Mouse (Mus musculus): ENCODE measurements at regions not wholly inside any gene's neighbourhood (a gene's known extent, or its start where the extent isn't known, plus 50 kb on each side); places are given as distances from the start of the nearest gene placed in this dataset.

DNA sequence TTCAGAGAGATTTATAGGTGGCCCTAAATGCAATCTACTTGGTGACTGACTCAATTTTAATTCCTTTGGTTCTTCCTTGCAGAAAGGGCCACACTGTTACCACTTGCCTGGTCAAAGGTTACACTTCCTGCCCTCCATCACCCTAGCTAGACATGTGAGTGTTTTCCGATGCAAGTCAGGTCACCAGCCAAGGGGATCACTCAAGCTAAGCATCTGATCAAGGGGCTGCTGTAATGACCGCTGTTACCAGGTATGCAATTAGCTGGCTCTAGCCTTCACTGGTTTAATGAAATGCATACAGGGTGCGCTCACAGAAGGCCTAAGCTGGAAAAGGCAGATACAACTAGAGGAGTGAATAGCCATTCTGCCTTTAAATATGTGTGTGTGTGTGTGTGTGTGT is 105.1 kb downstream of the Mtx2 start:
- Histone ChIP-seq H3K4me1 (0 out of 2 replicates have a peak, but pooled peaks cover 6% of the 10 kb centered on the region), H3K4me3 (no peak overlapping the region), H3K9me3 (replicated peaks) (no peaks in the 10 kb centered on the region), H3K36me3 (no peaks in the 10 kb centered on the region), H3K27ac (replicated peaks) (no peak overlapping the region), H3K27me3 (ENCODE audit: low read depth, poor library complexity, severe bottlenecking) (no peaks in the 10 kb centered on the region)
- no peak for DNase-seq (ENCODE audit: low spot score)
- 72% methylated on average over 3 of the region's 3 CpGs for WGBS

DNA sequence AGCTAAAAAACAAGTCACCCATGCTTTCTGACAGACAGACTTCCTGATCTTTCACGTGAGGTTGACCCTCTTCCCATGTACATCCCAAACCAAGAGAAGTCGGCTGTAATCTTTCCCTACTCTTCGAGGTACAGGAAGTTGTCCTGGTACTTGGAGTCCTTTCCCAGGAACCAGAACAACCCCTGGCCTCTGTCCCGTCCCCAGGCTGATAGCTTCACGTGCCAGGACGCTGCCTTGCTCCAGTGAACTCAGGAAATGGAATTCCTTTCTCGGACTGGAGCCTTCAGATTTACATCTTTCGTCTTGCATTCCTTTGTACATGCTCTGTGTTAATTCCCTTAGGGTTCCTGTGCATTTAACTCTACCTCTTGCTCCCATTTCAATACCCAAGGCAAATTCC is 107.6 kb downstream of the Mtx2 start:
- Histone ChIP-seq H3K4me3 (no peak overlapping the region), H3K27ac (replicated peaks) (no peak overlapping the region), H3K4me1 (0 out of 2 replicates have a peak, but pooled peaks cover 6% of the 10 kb centered on the region), H3K36me3 (no peaks in the 10 kb centered on the region), H3K27me3 (ENCODE audit: low read depth, poor library complexity, severe bottlenecking) (no peaks in the 10 kb centered on the region), H3K9me3 (replicated peaks) (no peaks in the 10 kb centered on the region)
- 45% methylated on average over 8 of the region's 8 CpGs for WGBS
- DNase-seq (ENCODE audit: low spot score), result no peak

DNA sequence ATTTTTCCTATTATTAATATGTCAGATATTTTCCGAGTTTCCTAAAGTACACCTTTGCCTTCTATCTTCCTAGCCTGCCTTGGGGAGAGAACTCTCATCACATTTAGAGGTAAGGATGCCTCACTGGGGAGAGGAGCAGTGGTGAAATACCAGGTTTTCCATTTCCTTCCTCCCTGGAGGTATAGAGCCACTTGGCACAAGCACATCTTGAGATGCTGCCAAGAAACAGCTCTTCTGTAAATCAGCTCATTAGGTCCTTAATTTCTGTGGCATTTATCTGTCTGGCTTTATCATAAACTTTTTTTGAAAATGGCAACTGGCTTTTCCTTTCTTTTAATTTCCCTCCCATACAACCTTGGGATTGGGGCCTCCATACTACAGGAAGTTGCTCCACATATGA is 108.2 kb downstream of the Mtx2 start:
- H3K4me1 ChIP-seq, result 0 out of 2 replicates have a peak, but pooled peaks cover 6% of the 10 kb centered on the region
- H3K27me3 ChIP-seq (ENCODE audit: low read depth, poor library complexity, severe bottlenecking), result no peaks in the 10 kb centered on the region
- H3K27ac ChIP-seq (replicated peaks), result no peak overlapping the region
- DNase-seq (ENCODE audit: low spot score), result no peak
- H3K4me3 ChIP-seq, result no peak overlapping the region
- H3K9me3 ChIP-seq (replicated peaks), result no peaks in the 10 kb centered on the region
- 81% methylated on average over 1 of the region's 1 CpGs for WGBS
- no peaks in the 10 kb centered on the region for H3K36me3 ChIP-seq

DNA sequence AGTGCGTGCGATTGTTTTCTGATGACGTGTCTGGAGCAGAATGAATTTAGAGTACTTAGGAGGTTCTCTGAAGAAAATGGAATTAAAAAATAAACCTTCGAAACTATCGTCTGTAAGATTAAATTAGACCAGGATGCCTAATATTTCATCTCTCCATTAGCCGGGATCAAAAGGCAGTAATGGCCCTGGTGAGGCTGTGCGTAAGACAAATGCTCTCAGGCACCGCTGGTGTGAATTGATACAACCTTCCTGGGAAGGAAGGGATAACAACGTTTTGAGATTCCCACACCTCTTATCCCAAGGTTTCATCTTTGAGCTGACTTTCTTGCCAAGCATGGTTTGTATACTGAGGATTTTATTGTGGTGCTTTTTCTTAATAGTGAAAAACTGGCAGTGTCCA is 113.1 kb downstream of the Mtx2 start:
- 86% methylated on average over 9 of the region's 9 CpGs for WGBS
- no peaks in the 10 kb centered on the region for H3K36me3 ChIP-seq

DNA sequence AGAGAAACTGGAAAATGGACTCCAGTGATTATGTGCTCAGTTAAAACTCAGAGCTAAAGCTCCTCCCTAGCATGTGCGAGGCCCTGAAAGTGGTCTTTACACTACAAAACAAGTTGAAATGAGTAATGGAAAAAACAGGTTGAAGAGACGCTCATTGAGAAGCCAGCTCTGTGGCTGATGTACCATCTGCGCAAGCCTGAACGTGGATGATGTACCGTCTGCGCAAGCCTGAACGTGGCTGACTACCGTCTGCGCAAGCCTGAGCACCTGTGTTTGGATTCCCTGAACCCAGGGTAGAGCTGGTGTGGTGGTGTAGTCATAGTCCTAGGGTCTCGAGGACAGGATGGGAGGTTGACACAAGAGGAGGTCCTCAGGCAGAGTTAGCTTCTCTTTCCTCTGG is 116.4 kb downstream of the Mtx2 start:
- no peak for DNase-seq (ENCODE audit: low spot score)
- no peaks in the 10 kb centered on the region for H3K27me3 ChIP-seq (ENCODE audit: low read depth, poor library complexity, severe bottlenecking)
- H3K9me3 ChIP-seq (replicated peaks), result no peaks in the 10 kb centered on the region
- no peak overlapping the region for H3K4me3 ChIP-seq
- WGBS, result 92% methylated on average over 10 of the region's 10 CpGs
- H3K36me3 ChIP-seq, result no peaks in the 10 kb centered on the region
- H3K4me1 ChIP-seq, result no peaks in the 10 kb centered on the region
- H3K27ac ChIP-seq (replicated peaks), result no peak overlapping the region

More for the DNA sequence above, 113.1 kb downstream of the Mtx2 start:
- H3K4me1 ChIP-seq, result no peaks in the 10 kb centered on the region
- H3K27me3 ChIP-seq (ENCODE audit: low read depth, poor library complexity, severe bottlenecking), result no peaks in the 10 kb centered on the region
- no peaks in the 10 kb centered on the region for H3K9me3 ChIP-seq (replicated peaks)
- H3K4me3 ChIP-seq, result no peak overlapping the region
- DNase-seq (ENCODE audit: low spot score), result no peak
- H3K27ac ChIP-seq (replicated peaks), result no peak overlapping the region

DNA sequence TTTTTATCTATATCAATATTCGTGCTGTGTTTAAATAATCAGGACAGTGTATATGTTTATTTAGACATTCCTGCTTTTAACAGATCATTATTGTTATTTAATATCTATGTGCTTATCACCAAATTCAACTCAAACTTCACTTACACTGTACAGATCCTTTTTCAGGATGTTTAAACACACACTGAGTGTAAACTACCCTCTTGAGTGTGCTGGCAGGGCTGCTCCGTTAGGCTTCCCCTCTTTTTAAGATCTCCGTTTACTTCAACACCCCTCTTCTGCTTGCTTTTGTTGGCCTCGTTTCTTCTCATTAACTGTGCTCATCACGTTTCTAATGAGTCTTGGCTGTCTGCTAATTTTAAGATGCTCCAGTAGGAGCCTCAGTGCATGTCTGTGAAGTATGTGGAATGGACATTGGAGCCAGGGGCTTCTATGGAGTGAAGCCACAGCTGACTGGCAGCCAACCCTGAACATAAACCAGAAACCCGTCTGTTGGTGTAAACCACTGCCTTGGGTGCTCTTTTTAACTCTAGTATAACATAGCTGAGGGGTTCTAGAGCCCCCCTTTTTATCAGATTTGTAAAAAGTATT is 117.1 kb downstream of the Mtx2 start:
- no peaks in the 10 kb centered on the region for H3K27me3 ChIP-seq (ENCODE audit: low read depth, poor library complexity, severe bottlenecking)
- no peaks in the 10 kb centered on the region; the same call in 1 of the 2 replicates for H3K4me1 ChIP-seq
- WGBS, result 83% methylated on average over 6 of the region's 6 CpGs
- H3K4me3 ChIP-seq, result no peak overlapping the region
- no peaks in the 10 kb centered on the region for H3K9me3 ChIP-seq (replicated peaks)
- H3K27ac ChIP-seq (replicated peaks), result no peak overlapping the region
- no peaks in the 10 kb centered on the region for H3K36me3 ChIP-seq
- DNase-seq (ENCODE audit: low spot score), result no peak

DNA sequence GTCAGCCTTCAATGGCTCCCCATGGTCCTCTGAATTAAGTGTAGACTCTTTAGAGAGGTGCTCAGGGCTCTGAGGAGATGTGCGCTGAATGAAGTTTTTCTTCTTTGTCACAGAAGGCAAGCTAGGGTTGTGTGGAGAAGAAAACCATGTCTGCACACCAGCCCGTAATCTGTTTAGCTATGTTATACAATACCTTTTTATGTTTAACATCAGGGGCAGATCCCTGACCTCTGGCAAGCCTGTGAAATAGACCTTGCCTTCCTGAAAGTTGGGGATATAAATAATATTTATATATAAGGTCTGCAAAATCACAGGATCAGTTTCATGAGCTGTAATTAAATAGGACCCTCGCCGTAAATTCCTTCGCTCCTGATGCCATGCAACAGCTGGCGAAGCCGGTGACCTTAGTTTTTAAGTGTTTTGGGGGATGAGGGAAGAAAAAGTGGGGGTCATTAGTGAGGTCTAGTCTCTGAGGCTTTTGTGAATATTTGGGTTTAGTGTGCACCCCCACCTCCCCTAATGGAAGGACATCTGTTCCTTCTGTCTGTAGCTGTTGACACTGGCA is 119.7 kb downstream of the Mtx2 start:
- DNase-seq (ENCODE audit: low spot score), result no peak
- WGBS, result 86% methylated on average over 7 of the region's 7 CpGs
- Histone ChIP-seq H3K4me1 (no peaks in the 10 kb centered on the region; the same call in 1 of the 2 replicates), H3K27me3 (ENCODE audit: low read depth, poor library complexity, severe bottlenecking) (peaks cover 6% of the 10 kb centered on the region; the same call in 1 of the 2 replicates), H3K27ac (replicated peaks) (no peak overlapping the region), H3K9me3 (replicated peaks) (no peaks in the 10 kb centered on the region), H3K36me3 (no peaks in the 10 kb centered on the region), H3K4me3 (no peak overlapping the region)

DNA sequence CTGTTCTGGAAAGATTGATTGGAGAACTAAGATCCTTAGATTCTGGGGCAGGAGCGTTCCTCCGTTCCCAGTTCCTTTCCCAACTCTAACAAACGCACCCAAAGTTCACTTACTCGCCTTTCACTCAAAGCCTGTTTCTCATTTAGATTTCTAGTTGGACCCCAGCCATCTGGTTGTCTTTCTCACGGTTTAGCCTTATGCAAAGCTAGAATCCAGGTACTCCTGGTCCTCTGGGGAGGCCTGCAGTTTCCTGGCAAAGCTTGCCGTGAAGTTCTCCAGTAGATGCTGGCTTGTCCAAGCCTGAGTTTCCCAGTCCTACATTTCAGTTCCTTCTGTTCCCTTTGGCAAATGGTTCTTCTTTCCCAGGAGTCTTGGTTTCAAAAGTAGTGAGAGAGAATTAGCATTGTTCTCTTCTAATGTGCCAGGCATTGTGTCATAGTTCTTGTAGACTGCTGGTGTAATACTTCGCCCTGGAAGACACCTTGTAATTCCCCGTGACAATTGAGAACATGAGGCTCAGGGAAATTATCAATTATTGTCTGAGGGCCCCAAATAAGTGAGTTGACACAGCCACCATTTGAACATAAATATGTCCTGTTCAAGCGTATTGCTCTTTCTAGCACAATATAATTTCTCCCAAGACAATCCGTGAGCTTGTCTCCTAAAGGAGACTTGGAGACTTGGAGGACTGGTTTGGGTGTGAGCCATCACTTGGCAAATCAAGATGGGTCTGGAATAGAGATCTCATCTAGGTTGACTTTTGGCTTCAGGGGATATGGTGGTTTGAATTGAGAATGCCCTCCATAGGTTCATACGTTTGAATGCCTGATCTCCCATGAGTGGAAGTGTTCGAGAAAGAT is 126.0 kb downstream of the Mtx2 start:
- H3K27me3 ChIP-seq (ENCODE audit: low read depth, poor library complexity, severe bottlenecking), result peaks cover 6% of the 10 kb centered on the region; the same call in 1 of the 2 replicates
- no peaks in the 10 kb centered on the region; the same call in 1 of the 2 replicates for H3K4me1 ChIP-seq
- H3K9me3 ChIP-seq (replicated peaks), result no peaks in the 10 kb centered on the region
- DNase-seq (ENCODE audit: low spot score), result no peak
- no peaks in the 10 kb centered on the region for H3K36me3 ChIP-seq
- H3K27ac ChIP-seq (replicated peaks), result no peak overlapping the region
- no peak overlapping the region for H3K4me3 ChIP-seq
- WGBS, result 86% methylated on average over 12 of the region's 12 CpGs

DNA sequence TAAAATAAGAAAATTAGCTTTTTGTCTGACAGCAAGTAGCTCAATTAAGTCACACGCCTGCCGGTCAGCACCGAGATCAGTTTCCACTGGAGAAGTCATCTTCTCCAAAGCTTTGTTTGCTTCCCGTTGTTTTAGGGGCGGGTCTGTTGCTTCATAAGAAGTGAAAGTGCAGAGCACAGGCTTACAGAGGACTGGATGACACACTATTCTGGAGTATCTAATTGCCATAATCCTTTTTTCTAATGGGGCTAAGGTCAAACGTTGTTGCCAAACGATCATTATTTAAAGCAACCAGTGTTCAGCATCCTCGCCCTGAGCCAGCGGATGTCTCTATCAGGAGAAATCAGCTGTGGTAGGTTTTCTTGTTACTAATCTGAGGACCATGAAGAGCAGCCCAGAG is 128.5 kb downstream of the Mtx2 start:
- Histone ChIP-seq H3K27ac (replicated peaks) (no peak overlapping the region), H3K9me3 (replicated peaks) (no peaks in the 10 kb centered on the region), H3K4me1 (no peaks in the 10 kb centered on the region), H3K4me3 (no peak overlapping the region), H3K36me3 (no peaks in the 10 kb centered on the region), H3K27me3 (ENCODE audit: low read depth, poor library complexity, severe bottlenecking) (peaks cover 2% of the 10 kb centered on the region; the same call in 1 of the 2 replicates)
- WGBS, result 79% methylated on average over 9 of the region's 9 CpGs
- no peak for DNase-seq (ENCODE audit: low spot score)

DNA sequence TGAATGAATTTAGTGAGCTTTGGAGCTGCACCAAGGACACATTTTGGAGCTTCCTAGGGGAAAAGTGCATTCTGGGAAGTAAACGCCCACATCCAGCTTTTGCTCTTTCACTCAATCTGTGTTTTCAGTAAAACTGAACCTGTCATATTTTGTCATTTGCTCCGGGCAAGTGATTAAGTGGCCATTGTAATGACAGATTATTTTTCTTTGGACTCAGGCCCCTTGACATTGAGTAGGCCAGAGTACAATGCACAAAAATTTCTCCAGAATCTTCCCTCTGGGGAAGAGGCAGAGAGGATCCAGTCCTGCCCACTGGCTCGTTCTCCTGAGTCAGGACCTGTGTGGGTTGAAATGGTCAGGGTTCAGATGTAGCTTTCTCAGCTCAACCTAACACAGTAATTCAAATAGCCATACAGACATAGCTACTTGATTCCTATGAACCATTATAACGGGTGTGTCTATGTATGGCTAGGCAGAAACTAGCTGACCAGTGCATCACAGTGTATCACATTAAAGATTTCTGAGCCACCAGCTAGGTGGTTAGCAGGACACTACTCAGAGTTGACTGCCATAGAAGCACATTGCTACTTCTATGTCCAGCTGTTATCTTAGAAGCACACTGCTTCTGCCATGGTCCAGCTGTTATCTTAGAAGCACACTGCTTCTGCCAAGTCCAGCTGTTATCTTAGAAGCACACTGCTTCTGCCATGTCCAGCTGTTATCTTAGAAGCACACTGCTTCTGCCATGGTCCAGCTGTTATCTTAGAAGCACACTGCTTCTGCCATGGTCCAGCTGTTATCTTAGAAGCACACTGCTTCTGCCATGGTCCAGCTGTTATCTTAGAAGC is 129.9 kb downstream of the Mtx2 start:
- H3K9me3 ChIP-seq (replicated peaks), result no peaks in the 10 kb centered on the region
- no peak overlapping the region for H3K4me3 ChIP-seq
- H3K36me3 ChIP-seq, result no peaks in the 10 kb centered on the region
- H3K27ac ChIP-seq (replicated peaks), result no peak overlapping the region
- no peaks in the 10 kb centered on the region for H3K4me1 ChIP-seq
- H3K27me3 ChIP-seq (ENCODE audit: low read depth, poor library complexity, severe bottlenecking), result no peaks in the 10 kb centered on the region
- no peak for DNase-seq (ENCODE audit: low spot score)
- 89% methylated on average over 4 of the region's 4 CpGs for WGBS

DNA sequence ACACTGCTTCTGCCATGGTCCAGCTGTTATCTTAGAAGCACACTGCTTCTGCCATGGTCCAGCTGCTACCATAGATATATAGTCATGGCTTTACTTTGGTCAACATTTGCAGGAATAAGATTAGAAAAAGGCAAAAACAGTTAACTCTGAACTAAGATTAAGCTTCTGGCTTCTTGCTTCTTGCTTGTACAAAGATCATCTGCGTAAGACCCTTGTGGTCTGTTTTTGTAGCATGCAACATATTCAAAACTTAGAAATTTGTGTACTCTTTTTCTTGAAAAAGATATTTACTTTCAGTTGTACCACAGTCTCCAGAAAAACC is 130.5 kb downstream of the Mtx2 start:
- H3K9me3 ChIP-seq (replicated peaks), result no peaks in the 10 kb centered on the region
- 93% methylated on average over 1 of the region's 1 CpGs for WGBS
- H3K4me3 ChIP-seq, result no peak overlapping the region
- H3K36me3 ChIP-seq, result no peaks in the 10 kb centered on the region
- no peak overlapping the region for H3K27ac ChIP-seq (replicated peaks)
- DNase-seq (ENCODE audit: low spot score), result no peak
- no peaks in the 10 kb centered on the region for H3K4me1 ChIP-seq
- no peaks in the 10 kb centered on the region; the same call in 1 of the 2 replicates for H3K27me3 ChIP-seq (ENCODE audit: low read depth, poor library complexity, severe bottlenecking)

DNA sequence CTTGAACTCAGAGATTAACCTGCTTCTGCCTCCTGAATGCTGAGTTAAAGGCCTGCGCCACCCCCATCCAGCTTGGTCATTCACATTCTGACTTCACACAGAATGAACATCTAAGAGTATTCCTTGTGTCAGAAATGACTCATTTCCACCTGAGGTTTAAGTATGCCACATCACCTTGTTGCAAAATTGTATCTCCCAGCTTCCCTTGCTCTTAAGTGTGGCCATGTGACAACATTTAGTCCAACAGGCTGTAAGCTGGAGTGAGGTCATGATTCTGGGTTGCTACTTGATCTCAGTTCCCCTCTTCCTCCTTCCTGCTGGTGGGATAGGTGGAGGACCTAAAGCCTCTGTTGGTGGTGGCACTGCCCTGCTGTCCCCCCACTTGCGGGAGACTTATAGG is 131.0 kb downstream of the Mtx2 start:
- Histone ChIP-seq H3K4me1 (no peaks in the 10 kb centered on the region), H3K27me3 (ENCODE audit: low read depth, poor library complexity, severe bottlenecking) (no peaks in the 10 kb centered on the region; the same call in 1 of the 2 replicates), H3K9me3 (replicated peaks) (no peaks in the 10 kb centered on the region), H3K27ac (replicated peaks) (no peak overlapping the region), H3K4me3 (no peak overlapping the region), H3K36me3 (no peaks in the 10 kb centered on the region)
- WGBS, result 98% methylated on average over 2 of the region's 2 CpGs
- DNase-seq (ENCODE audit: low spot score), result no peak
